Mouse (Mus musculus) induced T-regulatory cell, adult 2 months (primary cell): ENCODE measurements around the gene Gm3468.
"Not testable (repeated sequence)": the region's sequence is repeated elsewhere in the genome, so short reads cannot be mapped to it uniquely, and the experiment has no call there.

Source experiments
- DNase-seq: peaks from one replicate; pipeline ENCODE4 v3.0.0-alpha.2; 2012; ENCODE audit warnings: low read depth

Gm3468 gene

DNA sequence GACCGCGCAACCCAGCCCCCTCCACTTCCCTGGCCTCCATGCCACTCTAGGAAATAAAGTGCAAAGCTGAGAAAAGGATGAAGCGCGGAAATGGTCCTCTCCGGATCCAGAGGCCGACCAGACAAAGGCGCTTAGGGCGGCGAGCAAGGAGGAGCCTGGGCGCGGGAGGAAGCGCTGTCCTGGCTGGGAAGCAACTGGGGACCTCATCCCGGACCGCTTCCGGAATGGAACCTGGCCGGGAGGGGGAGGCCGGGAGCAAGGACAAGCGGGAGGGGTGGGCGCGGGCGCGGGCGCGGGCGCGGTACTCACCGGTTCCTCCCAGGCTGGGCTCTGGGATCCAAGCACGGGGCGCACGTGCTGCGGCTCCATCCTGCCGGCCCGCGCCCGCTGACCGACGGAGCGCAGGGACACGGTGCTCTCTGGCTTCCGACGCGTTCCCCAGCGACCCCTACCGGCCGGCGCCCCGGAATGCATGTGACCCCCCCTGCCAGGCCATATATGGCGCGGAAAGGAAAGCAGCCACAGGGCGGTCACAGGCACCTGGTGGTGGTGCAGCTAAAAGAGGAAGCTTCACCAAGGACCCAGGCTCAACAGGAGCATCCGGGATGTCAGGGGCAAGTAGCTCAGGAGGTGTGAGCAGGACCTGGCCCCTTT lies at the start of gene Gm3468:
TSS of gene Gm3468 (minus strand) at position 394 of the 654 bp plus-strand sequence.
- DNase-seq, result peak; percentile 82

DNA sequence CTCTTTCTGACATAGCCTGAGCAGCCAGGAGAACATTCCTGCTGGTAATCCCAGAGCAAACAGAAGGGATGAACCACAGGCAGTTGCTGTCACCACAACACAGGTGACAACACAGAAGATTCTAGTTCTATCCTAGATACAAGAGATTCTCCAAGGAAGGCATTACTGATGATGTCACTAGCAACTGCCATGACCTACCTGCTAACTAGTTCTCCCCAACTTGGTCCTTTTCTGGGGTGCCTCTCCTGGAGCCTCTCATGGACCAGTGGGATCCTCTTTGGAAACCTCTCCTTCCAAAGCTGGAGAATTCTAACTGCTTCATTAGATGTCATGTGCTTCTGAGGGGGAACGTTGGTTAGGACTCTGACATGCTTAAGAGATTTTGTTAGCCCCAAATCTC lies 17.2 kb upstream of the Gm3468 start, which contains the start of gene Gm3476:
TSS of gene Gm3476 (minus strand) at position 101 of the 400 bp plus-strand sequence.
- not testable (repeated sequence) for DNase-seq

DNA sequence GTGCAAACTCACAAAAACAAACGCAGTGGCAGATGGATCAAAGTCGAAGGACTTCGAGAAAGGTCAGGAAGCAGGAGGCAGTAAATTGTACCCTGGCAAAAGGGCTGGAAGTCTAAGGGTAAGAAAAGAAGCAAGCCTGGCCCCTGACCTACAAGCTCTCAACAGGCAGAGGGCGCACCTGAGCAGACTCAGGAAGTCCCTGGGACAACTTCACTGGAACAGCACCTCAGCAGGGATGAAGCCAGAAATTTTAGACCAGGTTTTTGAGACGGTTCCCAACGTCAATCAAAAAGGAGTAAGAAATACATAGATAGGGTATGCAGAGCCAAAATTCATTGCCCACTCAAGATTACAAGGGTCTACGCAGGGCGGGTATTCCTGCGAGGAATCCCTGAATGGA lies 965 bp downstream of the Gm3468 start:
- peak; percentile 6 for DNase-seq

DNA sequence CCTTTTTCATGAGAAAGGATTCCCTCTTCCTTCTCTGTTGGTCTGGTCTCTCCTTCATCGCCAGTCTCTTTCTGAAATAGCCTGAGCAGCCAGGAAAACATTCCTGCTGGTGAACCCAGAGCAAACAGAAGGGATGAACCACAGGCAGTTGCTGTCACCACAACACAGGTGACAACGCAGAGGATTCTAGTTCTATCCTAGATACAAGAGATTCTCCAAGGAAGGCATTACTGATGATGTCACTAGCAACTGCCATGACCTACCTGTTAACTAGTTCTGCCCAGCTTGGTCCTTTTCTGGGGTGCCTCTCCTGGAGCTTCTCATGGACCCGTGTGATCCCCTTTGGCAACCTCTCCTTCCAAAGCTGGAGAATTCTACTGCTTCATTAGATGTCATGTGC lies 14.6 kb downstream of the Gm3468 start, which contains the start of gene Gm8206:
TSS of gene Gm8206 (minus strand) at position 101 of the 400 bp plus-strand sequence.
- not testable (repeated sequence) for DNase-seq

DNA sequence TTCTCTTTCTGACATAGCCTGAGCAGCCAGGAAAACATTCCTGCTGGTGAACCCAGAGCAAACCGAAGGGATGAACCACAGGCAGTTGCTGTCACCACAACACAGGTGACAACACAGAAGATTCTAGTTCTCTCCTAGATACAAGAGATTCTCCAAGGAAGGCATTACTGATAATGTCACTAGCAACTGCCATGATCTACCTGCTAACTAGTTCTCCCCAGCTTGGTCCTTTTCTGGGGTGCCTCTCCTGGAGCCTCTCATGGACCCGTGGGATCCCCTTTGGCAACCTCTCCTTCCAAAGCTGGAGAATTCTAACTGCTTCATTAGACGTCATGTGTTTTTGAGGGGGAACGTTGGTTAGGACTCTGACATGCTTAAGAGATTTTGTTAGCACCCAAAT lies 50.3 kb downstream of the Gm3468 start, which contains the start of gene Gm6337:
TSS of gene Gm6337 (minus strand) at position 101 of the 400 bp plus-strand sequence.
- not testable (repeated sequence) for DNase-seq
